Mouse (Mus musculus): ENCODE measurements around the gene Ift172. TPM values are rescaled to one million over a fixed set of nuclear protein-coding genes. Genes with fewer than 3 reads are reported as not detected.

Gene Ift172
- total and polyA plus RNA-seq, 3 experiments: 15.3 to 21.8 TPM; not detected in 1

GRCm38 (mm10) chr5:31266101-31266500 lies 24.8 kb downstream of the Ift172 start:
- no peak overlapping the region for H3K9ac ChIP-seq (ENCODE audit: control insufficient read depth, low read depth, low read length, poor library complexity, severe bottlenecking)
- H3K27me3 ChIP-seq (ENCODE audit: control insufficient read depth in 1 of 2, insufficient read depth in 2 of 2, low read length in 2 of 2): no peaks in the 10 kb centered on the region
- TF ChIP-seq ELF1 (IDR thresholded peaks at IDR 0.05; ENCODE audit: low read depth, low read length) (no peak), ZC3H11A (IDR thresholded peaks at IDR 0.05; ENCODE audit: low read depth, low read length) (no peak), TCF12 (IDR thresholded peaks at IDR 0.05; ENCODE audit: low read depth, low read length) (no peak), MYC (IDR thresholded peaks at IDR 0.05; ENCODE audit: low read depth, low read length) (no peak), MAFK (IDR thresholded peaks at IDR 0.05; ENCODE audit: borderline replicate concordance, low read depth, low read length) (no peak), USF1 (IDR thresholded peaks at IDR 0.05; ENCODE audit: low read depth, low read length) (no peak), NRF1 (IDR thresholded peaks at IDR 0.05; ENCODE audit: insufficient read depth, low read depth, low read length, poor library complexity, severe bottlenecking) (no peak), POLR2AphosphoS2 (IDR thresholded peaks at IDR 0.05; ENCODE audit: low read length) (no peak), USF2 (IDR thresholded peaks at IDR 0.05; ENCODE audit: borderline replicate concordance in 1 of 2, insufficient read depth in 1 of 2, low read depth in 1 of 2, low read length in 2 of 2) (no peak), GATA1 (IDR thresholded peaks at IDR 0.05; ENCODE audit: low read depth, low read length) (no peak), POLR2AphosphoS5 (IDR thresholded peaks at IDR 0.05; ENCODE audit: borderline replicate concordance, low read depth, low read length) (no peak)
- no peak overlapping the region for H3K27ac ChIP-seq (ENCODE audit: control insufficient read depth, low read depth, low read length)
- no peak overlapping the region for H3K4me3 ChIP-seq (ENCODE audit: control insufficient read depth in 1 of 2, insufficient read depth in 1 of 2, low read depth in 2 of 2, low read length in 2 of 2)
- H3K79me2 ChIP-seq (ENCODE audit: control insufficient read depth, insufficient read depth, low read length, poor library complexity): no peaks in the 10 kb centered on the region
- DNase-seq (ENCODE audit: low read depth, low spot score): no peak
- no peaks in the 10 kb centered on the region for H3K9me3 ChIP-seq (replicated peaks; ENCODE audit: insufficient read depth, low read length)
- no peaks in the 10 kb centered on the region for H3K36me3 ChIP-seq (ENCODE audit: control insufficient read depth in 1 of 2, insufficient read depth in 2 of 2, low read length in 2 of 2)
- H3K4me1 ChIP-seq (ENCODE audit: control insufficient read depth in 1 of 2, insufficient read depth in 2 of 2, low read length in 2 of 2): no peaks in the 10 kb centered on the region

GRCm38 (mm10) chr5:31257616-31258015 lies 33.3 kb downstream of the Ift172 start:
- H3K36me3 ChIP-seq (ENCODE audit: control insufficient read depth in 1 of 2, insufficient read depth in 2 of 2, low read length in 2 of 2): no peaks in the 10 kb centered on the region; a peak in 1 of 4 replicates

GRCm38 (mm10) chr5:31255971-31256370 lies 34.9 kb downstream of the Ift172 start:
- TF ChIP-seq GABPA (IDR thresholded peaks at IDR 0.05; ENCODE audit: low read depth, low read length): no peak
- no peak for TF ChIP-seq MXI1 (IDR thresholded peaks at IDR 0.05; ENCODE audit: low read depth, low read length)
- H3K4me1 ChIP-seq (ENCODE audit: control insufficient read depth in 1 of 2, insufficient read depth in 2 of 2, low read length in 2 of 2): no peaks in the 10 kb centered on the region
- no peak overlapping the region for H3K9ac ChIP-seq (ENCODE audit: control insufficient read depth, low read depth, low read length, poor library complexity, severe bottlenecking)
- no peaks in the 10 kb centered on the region for H3K27me3 ChIP-seq (ENCODE audit: control insufficient read depth in 1 of 2, insufficient read depth in 2 of 2, low read length in 2 of 2)
- H3K79me2 ChIP-seq (ENCODE audit: control insufficient read depth, insufficient read depth, low read length, poor library complexity): no peaks in the 10 kb centered on the region
- no peak overlapping the region for H3K27ac ChIP-seq (ENCODE audit: control insufficient read depth, low read depth, low read length)
- no peak for DNase-seq (ENCODE audit: low read depth, low spot score)
- H3K4me3 ChIP-seq (ENCODE audit: control insufficient read depth in 1 of 2, insufficient read depth in 1 of 2, low read depth in 2 of 2, low read length in 2 of 2): no peak overlapping the region
- no peaks in the 10 kb centered on the region; a peak in 1 of 4 replicates for H3K36me3 ChIP-seq (ENCODE audit: control insufficient read depth in 1 of 2, insufficient read depth in 2 of 2, low read length in 2 of 2)
- no peaks in the 10 kb centered on the region for H3K9me3 ChIP-seq (replicated peaks; ENCODE audit: insufficient read depth, low read length)

More at GRCm38 (mm10) chr5:31257616-31258015, 33.3 kb downstream of the Ift172 start:
- no peaks in the 10 kb centered on the region for H3K27me3 ChIP-seq (ENCODE audit: control insufficient read depth in 1 of 2, insufficient read depth in 2 of 2, low read length in 2 of 2)
- no peak overlapping the region for H3K27ac ChIP-seq (ENCODE audit: control insufficient read depth, low read depth, low read length)
- no peaks in the 10 kb centered on the region for H3K79me2 ChIP-seq (ENCODE audit: control insufficient read depth, insufficient read depth, low read length, poor library complexity)
- H3K4me3 ChIP-seq (ENCODE audit: control insufficient read depth in 1 of 2, insufficient read depth in 1 of 2, low read depth in 2 of 2, low read length in 2 of 2): no peak overlapping the region
- H3K9me3 ChIP-seq (replicated peaks; ENCODE audit: insufficient read depth, low read length): no peaks in the 10 kb centered on the region
- DNase-seq (ENCODE audit: low read depth, low spot score): no peak
- no peaks in the 10 kb centered on the region for H3K4me1 ChIP-seq (ENCODE audit: control insufficient read depth in 1 of 2, insufficient read depth in 2 of 2, low read length in 2 of 2)
- no peak overlapping the region for H3K9ac ChIP-seq (ENCODE audit: control insufficient read depth, low read depth, low read length, poor library complexity, severe bottlenecking)
- no peak for TF ChIP-seq POLR2A (IDR thresholded peaks at IDR 0.05; ENCODE audit: control insufficient read depth in 1 of 2, insufficient read depth in 1 of 2, low read depth in 1 of 2, low read length in 2 of 2, poor library complexity in 1 of 2)
- no peak for TF ChIP-seq TCF12 (IDR thresholded peaks at IDR 0.05; ENCODE audit: low read depth, low read length)
- TF ChIP-seq SMC3 (IDR thresholded peaks at IDR 0.05; ENCODE audit: low read depth, low read length): no peak
- TF ChIP-seq E2F4 (IDR thresholded peaks at IDR 0.05; ENCODE audit: borderline replicate concordance, low read depth, low read length): no peak
- TF ChIP-seq ELF1 (IDR thresholded peaks at IDR 0.05; ENCODE audit: low read depth, low read length): no peak
- TF ChIP-seq MXI1 (IDR thresholded peaks at IDR 0.05; ENCODE audit: low read depth, low read length): no peak
- no peak for TF ChIP-seq GATA1 (IDR thresholded peaks at IDR 0.05; ENCODE audit: low read depth, low read length)
- TF ChIP-seq MYB (IDR thresholded peaks at IDR 0.05; ENCODE audit: low read depth, low read length): no peak
